Mouse (Mus musculus) adrenal gland, adult (tissue): ENCODE results near the gene Rab4a.
A peak's percentile ranks its signal among the peaks of the same experiment; 100 is the strongest.

Source experiments
- DNase-seq, 2 experiments: peaks; one replicate each; pipeline ENCODE4 v3.0.0; 2022 to 2023; ENCODE audit warnings: low spot score in 1 of 2; ENCODE audit not compliant: inconsistent age in 2 of 2

Rab4a gene

GRCm38 (mm10) chr8:123805718-123806373, at the start of gene Rab4a:
Gene Rab4a (plus strand): TSS chr8:123805985.
- DNase-seq = peak; percentile 89 to 94

- DNase-seq = no peak
Measured at GRCm38 (mm10) chr8:123756901-123757300, 48.9 kb upstream of the Rab4a start.

- DNase-seq = peak; percentile 21 to 55
Measured at GRCm38 (mm10) chr8:123758935-123759334, 46.9 kb upstream of the Rab4a start.

GRCm38 (mm10) chr8:123759933-123760332, 45.9 kb upstream of the Rab4a start:
- no peak for DNase-seq

- no peak for DNase-seq
Measured at GRCm38 (mm10) chr8:123760579-123760978, 45.2 kb upstream of the Rab4a start.

GRCm38 (mm10) chr8:123761266-123761882, 44.4 kb upstream of the Rab4a start:
- peak; percentile 58 to 75 for DNase-seq

GRCm38 (mm10) chr8:123761883-123762270, 43.9 kb upstream of the Rab4a start:
- DNase-seq = no peak

GRCm38 (mm10) chr8:123763355-123763754, 42.4 kb upstream of the Rab4a start:
- DNase-seq = no peak

- DNase-seq = peak; percentile 55 to 67
Measured at GRCm38 (mm10) chr8:123764671-123765070, 41.1 kb upstream of the Rab4a start.

GRCm38 (mm10) chr8:123766516-123766915, 39.3 kb upstream of the Rab4a start:
- DNase-seq = no peak

GRCm38 (mm10) chr8:123767874-123768273, 37.9 kb upstream of the Rab4a start:
- DNase-seq = peak; percentile 54 to 74

GRCm38 (mm10) chr8:123768492-123769356, 37.1 kb upstream of the Rab4a start:
- peak; percentile 64 to 87 for DNase-seq

GRCm38 (mm10) chr8:123773468-123773867, 32.3 kb upstream of the Rab4a start:
- no peak for DNase-seq

- DNase-seq = no peak
Measured at GRCm38 (mm10) chr8:123774491-123774890, 31.3 kb upstream of the Rab4a start.

- peak in 1 of 2 experiments; percentile 71 for DNase-seq
Measured at GRCm38 (mm10) chr8:123777319-123777718, 28.5 kb upstream of the Rab4a start.

- DNase-seq = no peak
Measured at GRCm38 (mm10) chr8:123780471-123780870, 25.3 kb upstream of the Rab4a start.

- DNase-seq = peak; percentile 64 to 65
Measured at GRCm38 (mm10) chr8:123781256-123781655, 24.5 kb upstream of the Rab4a start.

GRCm38 (mm10) chr8:123783525-123784249, 22.1 kb upstream of the Rab4a start:
- DNase-seq = peak; percentile 81 to 90

GRCm38 (mm10) chr8:123786166-123786565, 19.6 kb upstream of the Rab4a start:
- peak; percentile 59 to 62 for DNase-seq

- DNase-seq = no peak
Measured at GRCm38 (mm10) chr8:123786644-123787043, 19.1 kb upstream of the Rab4a start.
